Comparison of ENCODE assay signal across 17 mouse cellular contexts in genomic region chr4:149550866-149551265, GRCm38 (mm10).
"Had no signal": no experiment of that assay in that cellular context is flagged by ENCODE, and none has a peak within 500 bp of the region (broad histone marks: within the 10 kb centered on the region; RNA-seq: fewer than 3 reads in every experiment).

No protein-coding gene starts in this region.

- H3K4me1 ChIP-seq: lung, embryonic 15.5 days; midbrain, embryonic 15.5 days; stomach, embryonic 15.5 days had no signal

- DNase-seq: liver, postnatal 0 days; lung, adult 2 months; lung, postnatal 14 days; lung, postnatal 36 days; right cerebral cortex, postnatal 14 days; thymus, adult 2 months; thymus, postnatal 25 days; thymus, postnatal 4 days had no signal

- H3K4me3 ChIP-seq: lung, embryonic 15.5 days; midbrain, embryonic 13.5 days; midbrain, embryonic 15.5 days; neural tube, embryonic 12.5 days; stomach, embryonic 15.5 days had no signal

- H3K27me3 ChIP-seq: lung, embryonic 15.5 days; midbrain, embryonic 13.5 days; midbrain, embryonic 15.5 days; neural tube, embryonic 12.5 days; stomach, embryonic 15.5 days had no signal

- H3K9ac ChIP-seq: liver, postnatal 0 days; lung, embryonic 15.5 days; midbrain, embryonic 13.5 days; midbrain, embryonic 15.5 days; neural tube, embryonic 12.5 days; stomach, embryonic 15.5 days had no signal

- H3K27ac ChIP-seq: lung, embryonic 15.5 days; macrophage; midbrain, embryonic 13.5 days; midbrain, embryonic 15.5 days; neural tube, embryonic 12.5 days; stomach, embryonic 15.5 days; stomach, postnatal 0 days had no signal

- H3K9me3 ChIP-seq: lung, embryonic 15.5 days; midbrain, embryonic 13.5 days; midbrain, embryonic 15.5 days; neural tube, embryonic 12.5 days; stomach, embryonic 15.5 days had no signal

- ATAC-seq: liver, postnatal 0 days; lung, postnatal 0 days; midbrain, embryonic 13.5 days; midbrain, embryonic 15.5 days had no signal

- H3K4me2 ChIP-seq: lung, embryonic 15.5 days; midbrain, embryonic 11.5 days; midbrain, embryonic 13.5 days; midbrain, embryonic 15.5 days; neural tube, embryonic 12.5 days; stomach, embryonic 15.5 days had no signal
